Mouse (Mus musculus): ENCODE data around the gene Atp8b2. TPM values are rescaled to one million over a fixed set of nuclear protein-coding genes. Genes with fewer than 3 reads are reported as not detected.

Gene Atp8b2
- polyA plus RNA-seq, 1 experiment from 2014 or later: 7.4 TPM

GRCm38 (mm10) chr3:89928956-89929355 is 34.4 kb downstream of the Atp8b2 start:
- Histone ChIP-seq H3K9me3 (ENCODE audit: low read length) (no peaks in the 10 kb centered on the region), H3K4me2 (replicated peaks; ENCODE audit: low read depth, low read length) (no peak overlapping the region), H3K9ac (replicated peaks; ENCODE audit: low read depth) (no peak overlapping the region), H3K27ac (ENCODE audit: low read length) (no peak overlapping the region), H3K4me3 (ENCODE audit: low read depth, low read length) (no peak overlapping the region), H3K27me3 (replicated peaks; ENCODE audit: insufficient read depth, low read length) (no peaks in the 10 kb centered on the region), H3K4me1 (ENCODE audit: insufficient read depth, low read depth, low read length) (no peaks in the 10 kb centered on the region), H3K36me3 (ENCODE audit: insufficient read depth, low read length) (no peaks in the 10 kb centered on the region)
- DNase-seq (ENCODE audit: low spot score) (no peak), ATAC-seq (no peak)
- no peak for TF ChIP-seq CTCF (IDR thresholded peaks at IDR 0.05)
- TF ChIP-seq EP300 (IDR thresholded peaks at IDR 0.05): no peak
- WGBS: 63% methylated on average over 4 of the region's 4 CpGs

GRCm38 (mm10) chr3:89926440-89926839 is 36.9 kb downstream of the Atp8b2 start:
- H3K9ac ChIP-seq (replicated peaks; ENCODE audit: low read depth): no peak overlapping the region
- no peak for DNase-seq (ENCODE audit: low spot score)
- no peaks in the 10 kb centered on the region for H3K4me1 ChIP-seq (ENCODE audit: insufficient read depth, low read depth, low read length)
- no peaks in the 10 kb centered on the region for H3K27me3 ChIP-seq (replicated peaks; ENCODE audit: insufficient read depth, low read length)
- H3K9me3 ChIP-seq (ENCODE audit: low read length): no peaks in the 10 kb centered on the region
- H3K4me2 ChIP-seq (replicated peaks; ENCODE audit: low read depth, low read length): no peak overlapping the region
- ATAC-seq: no peak
- TF ChIP-seq EP300 (IDR thresholded peaks at IDR 0.05) (no peak), CTCF (IDR thresholded peaks at IDR 0.05) (peak; percentile 45)
- no peaks in the 10 kb centered on the region for H3K36me3 ChIP-seq (ENCODE audit: insufficient read depth, low read length)
- WGBS: 94% methylated on average over 1 of the region's 1 CpGs
- no peak overlapping the region for H3K4me3 ChIP-seq (ENCODE audit: low read depth, low read length)
- no peak overlapping the region for H3K27ac ChIP-seq (ENCODE audit: low read length)

- Histone ChIP-seq H3K27ac (ENCODE audit: low read length) (no peak overlapping the region), H3K4me3 (ENCODE audit: low read depth, low read length) (no peak overlapping the region), H3K9ac (replicated peaks; ENCODE audit: low read depth) (no peak overlapping the region), H3K27me3 (replicated peaks; ENCODE audit: insufficient read depth, low read length) (no peaks in the 10 kb centered on the region), H3K4me2 (replicated peaks; ENCODE audit: low read depth, low read length) (no peak overlapping the region), H3K4me1 (ENCODE audit: insufficient read depth, low read depth, low read length) (no peaks in the 10 kb centered on the region; the same call in 1 of the 2 replicates), H3K9me3 (ENCODE audit: low read length) (no peaks in the 10 kb centered on the region), H3K36me3 (ENCODE audit: insufficient read depth, low read length) (no peaks in the 10 kb centered on the region)
- DNase-seq (ENCODE audit: low spot score) (no peak), ATAC-seq (no peak)
- TF ChIP-seq CTCF (IDR thresholded peaks at IDR 0.05) (no peak), EP300 (IDR thresholded peaks at IDR 0.05) (no peak)
- 57% methylated on average over 6 of the region's 6 CpGs for WGBS
These were observed 42.6 kb downstream of the Atp8b2 start for GRCm38 (mm10) chr3:89920711-89921110.

- TF ChIP-seq CTCF (IDR thresholded peaks at IDR 0.05) (no peak), EP300 (IDR thresholded peaks at IDR 0.05) (no peak)
- DNase-seq (ENCODE audit: low spot score) (no peak), ATAC-seq (no peak)
- no peak overlapping the region for H3K4me2 ChIP-seq (replicated peaks; ENCODE audit: low read depth, low read length)
- no peak overlapping the region for H3K4me3 ChIP-seq (ENCODE audit: low read depth, low read length)
- 43% methylated on average over 3 of the region's 3 CpGs for WGBS
- no peaks in the 10 kb centered on the region for H3K36me3 ChIP-seq (ENCODE audit: insufficient read depth, low read length)
- peaks cover 2% of the 10 kb centered on the region; the same call in 1 of the 2 replicates for H3K4me1 ChIP-seq (ENCODE audit: insufficient read depth, low read depth, low read length)
- no peak overlapping the region for H3K27ac ChIP-seq (ENCODE audit: low read length)
- H3K9me3 ChIP-seq (ENCODE audit: low read length): no peaks in the 10 kb centered on the region
- H3K9ac ChIP-seq (replicated peaks; ENCODE audit: low read depth): no peak overlapping the region
- H3K27me3 ChIP-seq (replicated peaks; ENCODE audit: insufficient read depth, low read length): no peaks in the 10 kb centered on the region
These were observed 45.9 kb downstream of the Atp8b2 start for GRCm38 (mm10) chr3:89917408-89917807.

GRCm38 (mm10) chr3:89916622-89917021 is 46.7 kb downstream of the Atp8b2 start:
- TF ChIP-seq CTCF (IDR thresholded peaks at IDR 0.05) (no peak), EP300 (IDR thresholded peaks at IDR 0.05) (no peak)

GRCm38 (mm10) chr3:89914700-89915099 is 48.6 kb downstream of the Atp8b2 start:
- 34% methylated on average over 4 of the region's 4 CpGs for whole genome bisulfite sequencing
- no peak overlapping the region for H3K4me3 ChIP-seq (ENCODE audit: low read depth, low read length)
- H3K27me3 ChIP-seq (replicated peaks; ENCODE audit: insufficient read depth, low read length): no peaks in the 10 kb centered on the region

More at GRCm38 (mm10) chr3:89916622-89917021, 46.7 kb downstream of the Atp8b2 start:
- Histone ChIP-seq H3K36me3 (ENCODE audit: insufficient read depth, low read length) (no peaks in the 10 kb centered on the region), H3K9ac (replicated peaks; ENCODE audit: low read depth) (no peak overlapping the region), H3K4me1 (ENCODE audit: insufficient read depth, low read depth, low read length) (peaks cover 7% of the 10 kb centered on the region; the same call in 1 of the 2 replicates), H3K27ac (ENCODE audit: low read length) (no peak overlapping the region), H3K9me3 (ENCODE audit: low read length) (no peaks in the 10 kb centered on the region), H3K4me2 (replicated peaks; ENCODE audit: low read depth, low read length) (no peak overlapping the region), H3K27me3 (replicated peaks; ENCODE audit: insufficient read depth, low read length) (no peaks in the 10 kb centered on the region), H3K4me3 (ENCODE audit: low read depth, low read length) (no peak overlapping the region)
- ATAC-seq (no peak), DNase-seq (ENCODE audit: low spot score) (peak; percentile 52)
- 45% methylated on average over 1 of the region's 1 CpGs for WGBS

More at GRCm38 (mm10) chr3:89914700-89915099, 48.6 kb downstream of the Atp8b2 start:
- no peaks in the 10 kb centered on the region for H3K9me3 ChIP-seq (ENCODE audit: low read length)
- ATAC-seq (no peak), DNase-seq (ENCODE audit: low spot score) (no peak)
- H3K9ac ChIP-seq (replicated peaks; ENCODE audit: low read depth): no peak overlapping the region
- H3K4me2 ChIP-seq (replicated peaks; ENCODE audit: low read depth, low read length): no peak overlapping the region
- H3K4me1 ChIP-seq (ENCODE audit: insufficient read depth, low read depth, low read length): peaks cover 7% of the 10 kb centered on the region; the same call in 1 of the 2 replicates
- no peaks in the 10 kb centered on the region for H3K36me3 ChIP-seq (ENCODE audit: insufficient read depth, low read length)
- H3K27ac ChIP-seq (ENCODE audit: low read length): no peak overlapping the region
- TF ChIP-seq CTCF (IDR thresholded peaks at IDR 0.05): no peak
- TF ChIP-seq EP300 (IDR thresholded peaks at IDR 0.05): no peak

Measured in lung, postnatal 0 days (tissue).